Mouse (Mus musculus): ENCODE measurements around the gene Fcer1g. TPM values are rescaled to one million over a fixed set of nuclear protein-coding genes. Genes with fewer than 3 reads are reported as not detected.

The Fcer1g gene
- polyA plus RNA-seq, 1 experiment from 2014 or later = 12.0 TPM

GRCm38 (mm10) chr1:171260316-171260715 lies 26.2 kb upstream of the Fcer1g start:
- H3K27ac ChIP-seq = no peak overlapping the region
- no peak for DNase-seq (ENCODE audit: extremely low spot score, low spot score)
- H3K36me3 ChIP-seq (replicated peaks) = peaks cover 31% of the 10 kb centered on the region
- 90% methylated on average over 3 of the region's 3 CpGs for WGBS
- H3K4me3 ChIP-seq = no peak overlapping the region
- no peaks in the 10 kb centered on the region for H3K9me3 ChIP-seq
- H3K4me1 ChIP-seq = peaks cover 22% of the 10 kb centered on the region
- H3K27me3 ChIP-seq (ENCODE audit: poor library complexity, severe bottlenecking) = 0 out of 2 replicates have a peak, but pooled peaks cover 3% of the 10 kb centered on the region

- no peak for DNase-seq (ENCODE audit: extremely low spot score, low spot score)
- WGBS = 86% methylated on average over 17 of the region's 17 CpGs
- Histone ChIP-seq H3K4me3 (no peak overlapping the region), H3K27ac (no peak overlapping the region), H3K4me1 (peaks cover 22% of the 10 kb centered on the region), H3K9me3 (no peaks in the 10 kb centered on the region), H3K27me3 (ENCODE audit: poor library complexity, severe bottlenecking) (0 out of 2 replicates have a peak, but pooled peaks cover 3% of the 10 kb centered on the region), H3K36me3 (replicated peaks) (peaks cover 44% of the 10 kb centered on the region)
These were observed 24.8 kb upstream of the Fcer1g start for GRCm38 (mm10) chr1:171258921-171259320.

- Histone ChIP-seq H3K27ac (no peak overlapping the region), H3K4me1 (peaks cover 19% of the 10 kb centered on the region), H3K27me3 (ENCODE audit: poor library complexity, severe bottlenecking) (peaks cover 8% of the 10 kb centered on the region; the same call in 1 of the 2 replicates), H3K9me3 (no peaks in the 10 kb centered on the region), H3K4me3 (no peak overlapping the region), H3K36me3 (replicated peaks) (peaks cover 53% of the 10 kb centered on the region)
- 91% methylated on average over 9 of the region's 9 CpGs for WGBS
- no peak for DNase-seq (ENCODE audit: extremely low spot score, low spot score)
These were observed 23.6 kb upstream of the Fcer1g start for GRCm38 (mm10) chr1:171257781-171258180.

- Histone ChIP-seq H3K4me1 (peaks cover 19% of the 10 kb centered on the region), H3K9me3 (no peaks in the 10 kb centered on the region), H3K27ac (no peak overlapping the region), H3K4me3 (no peak overlapping the region), H3K36me3 (replicated peaks) (peaks cover 56% of the 10 kb centered on the region), H3K27me3 (ENCODE audit: poor library complexity, severe bottlenecking) (peaks cover 11% of the 10 kb centered on the region; the same call in 1 of the 2 replicates)
- peak; percentile 60 for DNase-seq (ENCODE audit: extremely low spot score, low spot score)
- 69% methylated on average over 15 of the region's 15 CpGs for WGBS
These were observed 22.9 kb upstream of the Fcer1g start for GRCm38 (mm10) chr1:171256937-171257548.

- peaks cover 26% of the 10 kb centered on the region for H3K4me1 ChIP-seq
- 92% methylated on average over 24 of the region's 24 CpGs for WGBS
- DNase-seq (ENCODE audit: extremely low spot score, low spot score) = no peak
- peaks cover 56% of the 10 kb centered on the region for H3K36me3 ChIP-seq (replicated peaks)
- no peak overlapping the region for H3K4me3 ChIP-seq
- peaks cover 12% of the 10 kb centered on the region for H3K27me3 ChIP-seq (ENCODE audit: poor library complexity, severe bottlenecking)
- 0 out of 2 replicates have a peak overlapping the region, but pooled peaks have one; percentile 0 for H3K27ac ChIP-seq
- H3K9me3 ChIP-seq = no peaks in the 10 kb centered on the region
These were observed 22.1 kb upstream of the Fcer1g start for GRCm38 (mm10) chr1:171256095-171256818.

GRCm38 (mm10) chr1:171252415-171252814 lies 18.2 kb upstream of the Fcer1g start:
- peaks cover 64% of the 10 kb centered on the region for H3K4me1 ChIP-seq
- H3K36me3 ChIP-seq (replicated peaks) = peaks cover 40% of the 10 kb centered on the region
- peak overlapping the region; percentile 87 for H3K27ac ChIP-seq
- no peak for DNase-seq (ENCODE audit: extremely low spot score, low spot score)
- no peaks in the 10 kb centered on the region for H3K9me3 ChIP-seq
- peak overlapping the region; percentile 53 for H3K4me3 ChIP-seq
- H3K27me3 ChIP-seq (ENCODE audit: poor library complexity, severe bottlenecking) = peaks cover 14% of the 10 kb centered on the region
- WGBS = 42% methylated on average over 17 of the region's 17 CpGs

GRCm38 (mm10) chr1:171251594-171252324 lies 17.6 kb upstream of the Fcer1g start:
- H3K27me3 ChIP-seq (ENCODE audit: poor library complexity, severe bottlenecking) = peaks cover 14% of the 10 kb centered on the region
- DNase-seq (ENCODE audit: extremely low spot score, low spot score) = peak; percentile 56
- H3K27ac ChIP-seq = peak overlapping the region; percentile 87
- peaks cover 37% of the 10 kb centered on the region for H3K36me3 ChIP-seq (replicated peaks)
- H3K9me3 ChIP-seq = no peaks in the 10 kb centered on the region
- peak overlapping the region; percentile 53 for H3K4me3 ChIP-seq
- peaks cover 65% of the 10 kb centered on the region for H3K4me1 ChIP-seq
- WGBS = 3% methylated on average over 13 of the region's 13 CpGs

GRCm38 (mm10) chr1:171250680-171251593 lies 16.8 kb upstream of the Fcer1g start, which contains the start of gene Ndufs2:
Gene Ndufs2 (minus strand): TSS chr1:171251388.
- Histone ChIP-seq H3K27ac (peak within 1 kb of the TSS; percentile 87), H3K36me3 (replicated peaks) (peaks cover 29% of the 10 kb centered on the region), H3K4me1 (peaks cover 70% of the 10 kb centered on the region), H3K27me3 (ENCODE audit: poor library complexity, severe bottlenecking) (peaks cover 14% of the 10 kb centered on the region), H3K9me3 (no peaks in the 10 kb centered on the region), H3K4me3 (peak within 1 kb of the TSS; percentile 53)
- DNase-seq (ENCODE audit: extremely low spot score, low spot score) = no peak
- WGBS = 12% methylated on average over 26 of the region's 26 CpGs

- DNase-seq (ENCODE audit: extremely low spot score, low spot score) = peak; percentile 54
- H3K36me3 ChIP-seq (replicated peaks) = peaks cover 30% of the 10 kb centered on the region
- H3K9me3 ChIP-seq = no peaks in the 10 kb centered on the region
- H3K4me3 ChIP-seq = peak within 1 kb of the TSS; percentile 53
- H3K4me1 ChIP-seq = peaks cover 77% of the 10 kb centered on the region
- WGBS = 12% methylated on average over 5 of the region's 5 CpGs
- peak within 1 kb of the TSS; percentile 95 for H3K27ac ChIP-seq
- H3K27me3 ChIP-seq (ENCODE audit: poor library complexity, severe bottlenecking) = peaks cover 14% of the 10 kb centered on the region
These were observed 15.9 kb upstream of the Fcer1g start, which contains the start of gene Adamts4 for GRCm38 (mm10) chr1:171249913-171250600. Gene Adamts4 (plus strand): TSS chr1:171250421.

GRCm38 (mm10) chr1:171248386-171249226 lies 14.4 kb upstream of the Fcer1g start:
- Histone ChIP-seq H3K4me1 (peaks cover 77% of the 10 kb centered on the region), H3K9me3 (no peaks in the 10 kb centered on the region), H3K4me3 (peak overlapping the region; percentile 84; the same call in 1 of the 2 replicates), H3K36me3 (replicated peaks) (peaks cover 30% of the 10 kb centered on the region), H3K27ac (peak overlapping the region; percentile 95), H3K27me3 (ENCODE audit: poor library complexity, severe bottlenecking) (peaks cover 14% of the 10 kb centered on the region)
- 31% methylated on average over 3 of the region's 3 CpGs for WGBS
- DNase-seq (ENCODE audit: extremely low spot score, low spot score) = no peak

GRCm38 (mm10) chr1:171247916-171248315 lies 13.8 kb upstream of the Fcer1g start:
- 37% methylated on average over 4 of the region's 4 CpGs for WGBS
- Histone ChIP-seq H3K27me3 (ENCODE audit: poor library complexity, severe bottlenecking) (peaks cover 10% of the 10 kb centered on the region), H3K36me3 (replicated peaks) (peaks cover 32% of the 10 kb centered on the region), H3K4me1 (peaks cover 71% of the 10 kb centered on the region), H3K27ac (peak overlapping the region; percentile 95), H3K9me3 (no peaks in the 10 kb centered on the region), H3K4me3 (peak overlapping the region; percentile 84)
- DNase-seq (ENCODE audit: extremely low spot score, low spot score) = no peak

Data from forebrain, embryonic 10.5 days (tissue).